Mouse (Mus musculus) retina, postnatal 7 days (tissue): Measurements from ENCODE around the gene Blzf1.

Experiments used
- DNase-seq: peaks from one replicate; pipeline ENCODE4 v3.0.0-alpha.2; 2012; ENCODE audit warnings: low read depth, low spot score

Blzf1 gene

DNA sequence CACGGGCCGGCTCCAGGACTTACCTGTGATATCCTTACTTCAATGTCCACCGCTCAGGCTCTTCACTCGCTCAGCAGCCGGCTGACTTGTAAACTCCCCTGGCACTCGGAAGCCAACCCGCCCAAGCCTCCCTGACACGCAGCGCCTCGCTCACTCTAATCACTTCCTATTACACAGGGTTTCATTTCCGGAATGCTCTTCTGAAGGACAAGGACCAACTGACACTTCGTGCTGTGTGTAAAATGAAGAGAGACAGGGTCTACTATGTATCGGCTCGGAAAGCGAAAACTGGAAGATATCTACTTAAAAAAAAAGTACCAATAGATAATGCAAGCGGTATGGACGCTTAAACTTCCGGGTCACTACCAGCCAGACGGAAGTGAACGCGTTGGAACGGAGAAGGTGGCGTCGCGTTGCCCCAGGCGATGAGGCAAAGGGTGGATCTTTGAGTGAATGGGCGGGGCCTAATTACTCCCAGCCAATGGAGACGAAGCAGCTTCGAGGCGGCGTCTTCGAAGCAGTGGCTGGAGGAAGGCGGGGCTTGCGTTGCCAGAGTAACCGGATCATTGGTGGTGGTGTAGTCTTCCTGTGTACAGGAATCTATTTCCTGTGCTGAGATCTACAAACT lies at the start of gene Blzf1:
TSS of gene Blzf1 (minus strand) at position 366 of the 628 bp plus-strand sequence.
- peak; percentile 96 for DNase-seq

GRCm38 (mm10) chr1:164353443-164353842 lies 46.2 kb upstream of the Blzf1 start:
- no peak for DNase-seq

DNA sequence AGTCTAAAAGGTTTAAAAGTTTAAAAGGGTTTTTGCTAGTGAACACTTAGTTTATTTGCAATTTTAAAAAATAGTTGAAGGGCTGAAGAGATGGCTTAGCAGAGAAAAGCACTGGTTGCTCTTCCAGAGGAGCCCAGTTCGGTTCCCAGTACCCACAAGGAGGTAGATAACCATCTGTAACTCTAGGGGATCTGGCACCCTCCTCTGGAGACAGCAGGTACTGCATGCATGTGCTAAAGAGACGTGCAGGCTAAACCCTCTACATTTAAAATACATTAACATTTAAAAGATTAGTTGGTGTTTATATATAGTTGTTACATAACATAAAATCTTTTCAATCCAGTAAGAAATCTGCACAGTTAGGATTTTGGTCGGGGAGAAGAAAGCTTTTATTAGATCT lies 34.9 kb upstream of the Blzf1 start:
- DNase-seq = no peak

- no peak for DNase-seq
These were observed 28.6 kb upstream of the Blzf1 start for GRCm38 (mm10) chr1:164335846-164336245.

DNA sequence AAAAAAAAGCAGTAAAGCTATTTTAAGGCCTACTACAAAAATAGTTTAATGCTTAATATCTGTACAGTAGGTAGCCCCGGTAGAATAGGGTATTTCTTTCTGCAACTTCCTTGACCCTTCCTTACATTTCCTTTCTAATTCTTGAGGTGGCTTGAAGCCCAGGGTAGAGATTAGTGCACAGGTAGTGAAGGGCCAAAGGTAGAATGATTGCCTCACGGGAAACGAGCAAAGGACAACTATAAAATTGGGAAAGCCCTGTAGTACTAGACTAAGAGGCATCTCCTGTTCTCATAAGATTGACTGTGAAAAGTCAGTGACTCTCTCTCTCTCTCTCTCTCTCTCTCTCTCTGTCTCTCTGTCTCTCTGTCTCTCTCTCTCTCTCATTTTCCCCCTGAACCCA lies 28.1 kb upstream of the Blzf1 start:
- DNase-seq = no peak

- no peak for DNase-seq
These were observed 25.3 kb upstream of the Blzf1 start for GRCm38 (mm10) chr1:164332559-164332958.

DNA sequence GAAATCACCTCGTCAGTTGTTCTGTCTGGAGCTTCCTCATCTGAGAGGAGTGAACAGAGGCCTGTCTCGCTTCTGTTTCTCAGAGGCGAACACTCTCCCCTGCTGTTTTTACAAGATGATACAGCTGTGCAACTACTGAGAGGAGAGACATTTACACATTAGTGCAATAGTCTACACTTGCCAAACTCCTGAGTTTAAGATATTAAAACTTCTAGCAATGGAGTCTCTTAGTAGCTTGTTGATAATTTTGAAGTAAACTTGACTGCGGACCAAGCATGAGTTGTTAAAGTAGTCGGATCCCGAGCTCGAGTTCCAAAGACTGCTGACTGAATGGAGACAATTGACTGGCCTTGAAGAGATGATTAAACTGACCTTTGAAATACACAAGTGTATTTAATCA lies 20.5 kb upstream of the Blzf1 start:
- DNase-seq = no peak

DNA sequence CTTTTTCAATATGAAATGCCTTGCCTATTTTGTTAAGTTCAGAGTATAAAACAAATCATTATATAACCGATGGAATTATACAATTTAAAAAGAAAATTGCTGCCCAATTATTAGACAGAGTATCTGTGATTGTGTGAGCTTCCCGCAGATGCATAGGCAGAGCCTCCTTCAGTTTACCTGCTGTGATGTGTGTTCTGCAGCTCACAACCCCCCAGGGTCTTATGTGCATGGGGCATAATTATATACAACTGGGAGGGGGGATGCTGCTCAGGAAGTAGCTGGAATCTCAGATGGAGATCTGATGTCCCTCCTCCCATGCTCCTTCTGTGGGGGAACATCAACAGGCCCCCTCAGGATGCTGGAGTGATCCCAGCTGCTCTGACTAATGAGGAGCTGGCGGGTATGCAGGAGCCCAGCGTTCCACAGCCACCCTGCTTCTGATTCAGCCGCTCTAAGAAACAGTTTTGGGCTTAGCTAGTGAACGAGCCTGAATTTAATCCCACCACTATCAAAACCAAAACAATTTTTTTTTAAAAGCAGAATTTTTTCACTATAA lies 19.4 kb upstream of the Blzf1 start:
- no peak for DNase-seq

GRCm38 (mm10) chr1:164324878-164325277 lies 17.6 kb upstream of the Blzf1 start:
- no peak for DNase-seq

GRCm38 (mm10) chr1:164324221-164324620 lies 16.9 kb upstream of the Blzf1 start:
- no peak for DNase-seq

- no peak for DNase-seq
These were observed 15.8 kb upstream of the Blzf1 start for GRCm38 (mm10) chr1:164322987-164323650.

GRCm38 (mm10) chr1:164321408-164321807 lies 14.1 kb upstream of the Blzf1 start:
- DNase-seq = no peak

DNA sequence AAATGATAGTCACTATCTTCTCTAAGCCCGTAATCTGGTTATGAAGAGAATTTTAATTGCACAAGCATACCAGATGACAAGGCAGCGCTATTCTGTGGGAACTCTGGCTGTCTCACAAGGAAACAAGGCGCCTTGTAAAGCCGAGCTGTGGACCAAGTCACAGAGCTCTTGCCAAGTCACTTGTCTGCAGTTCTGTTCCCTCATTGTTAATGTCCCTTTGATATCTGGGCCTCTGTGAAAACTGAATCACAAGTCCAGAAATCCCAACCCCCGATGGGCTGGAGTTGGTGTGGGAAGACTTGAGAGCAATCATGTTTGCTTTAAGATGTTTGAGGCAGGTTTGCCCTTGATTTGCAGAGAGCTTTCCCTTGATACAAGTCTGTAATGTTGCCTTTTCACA lies 13.4 kb upstream of the Blzf1 start:
- DNase-seq = no peak

GRCm38 (mm10) chr1:164319542-164320140 lies 12.4 kb upstream of the Blzf1 start:
- no peak for DNase-seq

GRCm38 (mm10) chr1:164318474-164318873 lies 11.2 kb upstream of the Blzf1 start:
- no peak for DNase-seq

DNA sequence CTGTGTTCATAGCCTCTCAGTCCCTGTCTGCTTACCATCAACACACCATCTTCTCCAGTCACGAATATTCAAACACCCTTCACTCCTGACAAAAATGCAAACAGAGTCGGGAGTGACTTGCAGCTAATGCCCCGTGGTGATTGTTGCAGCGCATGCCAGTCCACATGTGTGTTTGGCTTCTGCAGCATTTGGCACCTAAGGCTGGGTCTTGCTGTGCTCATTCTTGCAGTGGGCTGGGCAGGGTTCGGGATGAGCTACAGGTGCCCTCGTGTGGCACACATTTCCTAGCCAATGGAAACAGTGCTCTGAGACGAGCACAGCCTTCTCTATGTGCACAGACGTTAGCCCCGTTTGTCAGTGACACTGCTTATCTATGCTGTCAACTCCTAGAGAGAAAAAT lies 10.0 kb upstream of the Blzf1 start:
- DNase-seq = no peak

DNA sequence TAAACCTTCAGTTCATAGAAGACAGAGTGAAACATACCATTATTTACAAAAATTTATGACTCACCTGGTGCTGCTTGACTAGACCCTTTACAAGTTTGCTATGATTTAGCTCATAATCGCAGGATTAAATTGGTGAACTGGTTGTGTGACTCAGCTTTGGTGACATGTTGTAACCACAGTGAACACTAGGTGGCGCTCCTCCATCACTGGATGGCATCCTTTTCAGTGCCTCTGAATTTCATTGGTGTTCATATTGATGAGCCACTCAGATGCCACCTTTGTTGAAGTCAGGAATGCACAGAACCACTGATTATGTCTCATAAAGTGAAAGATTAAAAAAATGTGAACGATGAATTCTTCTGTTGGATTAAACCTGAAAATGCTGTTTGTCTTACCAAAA lies 9.4 kb upstream of the Blzf1 start:
- DNase-seq = peak; percentile 60

DNA sequence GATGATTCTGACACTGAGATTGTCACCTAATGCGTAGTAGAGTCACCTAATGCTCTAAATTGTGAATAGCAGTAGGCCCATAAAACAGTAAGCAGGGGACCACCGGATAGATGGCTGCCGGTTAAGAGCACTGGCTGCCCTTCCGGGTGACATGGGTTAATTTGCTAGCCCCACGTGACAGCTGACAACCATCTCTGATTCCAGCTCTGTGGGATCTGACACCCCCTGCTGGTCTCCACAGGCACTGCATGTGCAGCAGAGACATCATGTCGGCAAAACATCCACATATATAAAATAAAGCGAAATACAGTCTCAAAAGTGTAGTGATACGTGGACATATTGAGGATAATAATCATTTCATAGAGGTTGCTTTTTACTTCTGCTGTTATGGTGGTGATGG lies 8.0 kb upstream of the Blzf1 start:
- peak; percentile 31 for DNase-seq

GRCm38 (mm10) chr1:164314085-164314484 lies 6.8 kb upstream of the Blzf1 start:
- DNase-seq = no peak

DNA sequence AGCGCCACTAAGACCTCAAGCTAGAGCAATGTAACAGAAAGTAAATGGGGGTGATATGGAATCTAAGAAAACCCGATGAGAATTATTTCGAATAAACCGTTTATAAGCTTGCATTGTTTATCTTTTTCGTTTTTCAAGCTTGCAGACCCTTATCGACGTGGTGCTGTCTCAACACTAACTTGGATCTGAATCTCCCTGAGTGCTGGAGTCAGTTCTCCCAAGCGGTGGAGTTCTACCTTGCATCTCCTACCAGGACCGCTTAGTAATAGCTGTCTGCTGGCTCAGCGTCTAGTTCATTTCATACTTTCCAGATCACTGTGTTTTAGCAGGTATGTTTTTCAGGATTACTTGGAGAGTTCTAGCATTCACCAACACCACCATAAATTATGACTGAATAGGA lies 633 bp upstream of the Blzf1 start:
- DNase-seq = no peak

- DNase-seq = no peak
These were observed 3.5 kb downstream of the Blzf1 start, which contains the start of gene Nme7 for GRCm38 (mm10) chr1:164303821-164304220. Gene Nme7 (plus strand): TSS chr1:164304121.

DNA sequence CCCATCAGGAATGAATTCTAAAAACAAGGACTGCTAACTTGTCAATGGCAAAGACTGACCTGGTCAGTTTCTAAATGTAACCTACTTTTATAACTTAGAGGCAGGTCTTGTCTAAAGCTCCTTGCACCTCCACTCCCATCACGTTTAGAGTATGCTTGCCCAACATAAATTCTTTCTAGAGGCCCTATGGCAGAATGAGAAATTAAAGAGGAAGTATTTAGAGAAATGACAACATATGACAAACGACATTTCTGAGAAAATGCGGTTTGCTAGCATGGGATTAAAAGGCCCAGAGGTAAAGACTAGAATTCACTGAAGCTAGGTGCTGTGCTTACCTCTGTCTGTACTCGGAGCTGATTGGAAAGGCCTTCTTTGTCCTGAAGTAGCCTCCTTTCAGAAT lies 5.3 kb downstream of the Blzf1 start:
- no peak for DNase-seq

DNA sequence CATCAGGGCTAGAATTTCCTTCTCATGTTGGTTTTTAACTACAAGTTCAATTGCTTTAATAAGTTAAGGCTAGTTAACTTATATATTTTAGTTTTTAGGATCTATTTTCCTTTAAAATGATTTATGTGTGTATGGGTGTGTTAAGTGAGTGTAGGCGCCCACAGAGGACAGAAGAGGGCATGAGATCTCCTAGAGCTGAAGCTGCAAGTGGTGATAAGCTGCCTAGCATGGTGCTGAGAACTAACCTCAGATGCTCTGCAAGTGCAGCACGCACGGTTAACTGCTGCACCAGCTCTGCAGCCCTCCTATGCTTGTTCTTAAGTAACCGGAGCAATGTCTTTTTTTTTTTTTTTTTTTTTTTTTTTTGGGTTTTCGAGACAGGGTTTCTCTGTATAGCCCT lies 10.8 kb downstream of the Blzf1 start:
- DNase-seq = no peak
